Mouse (Mus musculus) granulocyte monocyte progenitor cell, adult 5-6 weeks (primary cell): ENCODE data around the gene Siglecg. TPM values are rescaled to one million over a fixed set of nuclear protein-coding genes. Genes with fewer than 3 reads are reported as not detected.

ENCODE experiments used
- ATAC-seq: replicated peaks from 2 replicates; pipeline ENCODE4 v1.8.0; 2016; ENCODE audit warnings: mild to moderate bottlenecking, moderate TSS enrichment, inconsistent platforms; ENCODE audit not compliant: poor library complexity, severe bottlenecking
- total RNA-seq, 2 experiments: library from RNA; stranded (forward) in 1 of 2; stranded (reverse) in 1 of 2; fragments of 200-712, 200-1000 nt in 1 of 2; fragments of >200 nt in 1 of 2; fragmentation: Nextera tagmentation in 1 of 2; gene quantifications; 2 replicates each; pipeline ENCODE4 v1.2.3; 2014 to 2017

Siglecg gene
- total RNA-seq, 2 experiments from 2014 or later, result 11.8 to 27.5 TPM

GRCm38 (mm10) chr7:43440482-43440881 is 32.5 kb downstream of the Siglecg start, which contains the start of gene Cldnd2:
Gene Cldnd2, plus strand, starts transcription at chr7:43440782.
- ATAC-seq, result no peak

GRCm38 (mm10) chr7:43441071-43441470 is 33.1 kb downstream of the Siglecg start:
- no peak for ATAC-seq

GRCm38 (mm10) chr7:43442684-43443083 is 34.7 kb downstream of the Siglecg start:
- no peak for ATAC-seq

GRCm38 (mm10) chr7:43443126-43443916 is 35.3 kb downstream of the Siglecg start:
- ATAC-seq, result peak; percentile 65

- ATAC-seq, result peak; percentile 70
Observed at GRCm38 (mm10) chr7:43443917-43444293, 35.9 kb downstream of the Siglecg start, which contains the start of the genes Etfb and Gm45233. Gene Etfb, plus strand, starts transcription at chr7:43444083. Gene Gm45233, plus strand, starts transcription at chr7:43444128.

GRCm38 (mm10) chr7:43447801-43448200 is 39.8 kb downstream of the Siglecg start:
- ATAC-seq, result peak; percentile 12

- ATAC-seq, result no peak
Observed at GRCm38 (mm10) chr7:43448246-43448645, 40.2 kb downstream of the Siglecg start.

- no peak for ATAC-seq
Observed at GRCm38 (mm10) chr7:43449811-43450210, 41.8 kb downstream of the Siglecg start.

- no peak for ATAC-seq
Observed at GRCm38 (mm10) chr7:43451726-43452125, 43.7 kb downstream of the Siglecg start.

- ATAC-seq, result peak; percentile 86
Observed at GRCm38 (mm10) chr7:43452609-43453008, 44.6 kb downstream of the Siglecg start.

GRCm38 (mm10) chr7:43453599-43454355 is 45.8 kb downstream of the Siglecg start:
- ATAC-seq, result no peak

GRCm38 (mm10) chr7:43454371-43454770 is 46.4 kb downstream of the Siglecg start:
- ATAC-seq, result no peak

- ATAC-seq, result no peak
Observed at GRCm38 (mm10) chr7:43462851-43463250, 54.8 kb downstream of the Siglecg start, which contains the start of gene Vsig10l. Gene Vsig10l, plus strand, starts transcription at chr7:43463151.

- no peak for ATAC-seq
Observed at GRCm38 (mm10) chr7:43463976-43464375, 56.0 kb downstream of the Siglecg start.

GRCm38 (mm10) chr7:43464864-43465343 is 56.9 kb downstream of the Siglecg start:
- peak; percentile 16 for ATAC-seq

GRCm38 (mm10) chr7:43465344-43466098 is 57.5 kb downstream of the Siglecg start:
- peak; percentile 78 for ATAC-seq

GRCm38 (mm10) chr7:43466099-43466694 is 58.2 kb downstream of the Siglecg start:
- ATAC-seq, result peak; percentile 62
